Mouse (Mus musculus) CH12.LX (cell line): ENCODE results near the gene Sox18.

ENCODE experiments used
- CTCF ChIP-seq, 2 experiments: IDR thresholded peaks in 1 of 2; conservative IDR thresholded peaks in 1 of 2; 2 replicates each; pipeline ENCODE4 v1.5.1; 2011 to 2012; ENCODE audit warnings: low read depth in 2 of 2, low read length in 2 of 2, improper control_type of control experiment in 1 of 2, inconsistent platforms in 1 of 2, mild to moderate bottlenecking in 1 of 2, moderate library complexity in 1 of 2
- ELF1 ChIP-seq: IDR thresholded peaks from 2 replicates; pipeline ENCODE4 v1.6.1; 2014; ENCODE audit warnings: low read depth, mild to moderate bottlenecking, inconsistent platforms, low read length, improper control_type of control experiment
- ETS1 ChIP-seq: conservative IDR thresholded peaks from 2 replicates; pipeline ENCODE4 v1.6.1; 2012; ENCODE audit warnings: low read depth, mild to moderate bottlenecking, inconsistent platforms, low read length, improper control_type of control experiment, moderate library complexity
- HCFC1 ChIP-seq: IDR thresholded peaks from 2 replicates; pipeline ENCODE4 v1.6.1; 2012; ENCODE audit warnings: low read depth, mild to moderate bottlenecking, inconsistent platforms, low read length, improper control_type of control experiment
- MAZ ChIP-seq: IDR thresholded peaks from 2 replicates; pipeline ENCODE4 v1.6.1; 2012; ENCODE audit warnings: low read depth, mild to moderate bottlenecking, inconsistent platforms, low read length, improper control_type of control experiment, moderate library complexity
- MXI1 ChIP-seq: IDR thresholded peaks from 2 replicates; pipeline ENCODE4 v1.6.1; 2011; ENCODE audit warnings: mild to moderate bottlenecking, low read depth, low read length, improper control_type of control experiment
- NELFE ChIP-seq: IDR thresholded peaks from 2 replicates; pipeline ENCODE4 v1.6.1; 2011; ENCODE audit warnings: low read depth, low read length, improper control_type of control experiment
- POLR2A ChIP-seq: IDR thresholded peaks from 2 replicates; pipeline ENCODE4 v1.6.1; 2011; ENCODE audit warnings: low read depth, mild to moderate bottlenecking, improper control_type of control experiment, low read length
- POLR2AphosphoS2 ChIP-seq: IDR thresholded peaks from 2 replicates; pipeline ENCODE4 v1.6.1; 2011; ENCODE audit warnings: low read depth, low read length, improper control_type of control experiment
- TCF12 ChIP-seq: IDR thresholded peaks from 2 replicates; pipeline ENCODE4 v1.6.1; 2014; ENCODE audit warnings: low read depth, mild to moderate bottlenecking, inconsistent platforms, low read length, improper control_type of control experiment
- UBTF ChIP-seq: IDR thresholded peaks from 2 replicates; pipeline ENCODE4 v1.6.1; 2012; ENCODE audit warnings: low read depth, mild to moderate bottlenecking, inconsistent platforms, low read length, improper control_type of control experiment, moderate library complexity
- USF2 ChIP-seq: conservative IDR thresholded peaks from 2 replicates; pipeline ENCODE4 v1.6.1; 2011; ENCODE audit warnings: low read depth, low read length, improper control_type of control experiment
- ZKSCAN1 ChIP-seq: IDR thresholded peaks from 2 replicates; pipeline ENCODE4 v1.6.1; 2012; ENCODE audit warnings: low read depth, inconsistent platforms, low read length, improper control_type of control experiment, borderline replicate concordance
- ZNF384 ChIP-seq: IDR thresholded peaks from 2 replicates; pipeline ENCODE4 v1.6.1; 2012; ENCODE audit warnings: low read depth, low read length, improper control_type of control experiment, inconsistent platforms

DNA sequence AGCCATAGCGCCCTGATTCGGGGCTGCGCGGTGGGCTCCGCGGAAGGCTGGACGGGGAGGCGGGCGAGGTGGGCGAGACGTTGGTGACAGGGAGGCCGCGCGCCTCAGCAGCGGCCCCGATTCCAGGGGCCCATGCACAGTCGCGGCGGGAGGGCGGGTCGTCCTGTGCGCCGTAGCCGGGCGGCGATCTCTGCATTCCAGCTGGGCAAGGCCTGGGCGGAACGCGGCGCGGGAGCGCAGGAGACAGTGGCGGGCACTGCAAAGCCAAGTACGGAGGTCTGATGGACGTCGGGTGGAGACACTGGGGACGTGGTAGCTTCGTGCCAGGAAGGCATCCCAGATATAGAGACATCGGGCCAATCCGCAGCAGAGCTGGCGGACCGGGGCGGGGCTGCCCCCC is at the start of gene Sox18:
- no peak for TF ChIP-seq ETS1
- TF ChIP-seq MAZ = no peak
- TF ChIP-seq NELFE = no peak
- no peak for TF ChIP-seq MXI1
- no peak for TF ChIP-seq ZKSCAN1
- no peak for TF ChIP-seq POLR2A
- TF ChIP-seq HCFC1 = no peak
- no peak for TF ChIP-seq USF2
- TF ChIP-seq TCF12 = no peak
- TF ChIP-seq ZNF384 = no peak
- TF ChIP-seq ELF1 = no peak
- TF ChIP-seq CTCF (conservative IDR thresholded peaks at IDR 0.05 in 1 of 2, IDR thresholded peaks at IDR 0.05 in 1 of 2; ENCODE audit: low read depth in 2 of 2, low read length in 2 of 2) = no peak
- TF ChIP-seq POLR2AphosphoS2 = no peak
- TF ChIP-seq UBTF = no peak
